Mouse (Mus musculus) spleen, postnatal 10 days (tissue): ENCODE results near the gene Hnrnpa3.

ENCODE experiments used
- DNase-seq, 2 experiments: peaks; one replicate each; pipeline ENCODE4 v3.0.0; 2021 to 2022; ENCODE audit warnings: low spot score in 2 of 2

Hnrnpa3 gene

DNA sequence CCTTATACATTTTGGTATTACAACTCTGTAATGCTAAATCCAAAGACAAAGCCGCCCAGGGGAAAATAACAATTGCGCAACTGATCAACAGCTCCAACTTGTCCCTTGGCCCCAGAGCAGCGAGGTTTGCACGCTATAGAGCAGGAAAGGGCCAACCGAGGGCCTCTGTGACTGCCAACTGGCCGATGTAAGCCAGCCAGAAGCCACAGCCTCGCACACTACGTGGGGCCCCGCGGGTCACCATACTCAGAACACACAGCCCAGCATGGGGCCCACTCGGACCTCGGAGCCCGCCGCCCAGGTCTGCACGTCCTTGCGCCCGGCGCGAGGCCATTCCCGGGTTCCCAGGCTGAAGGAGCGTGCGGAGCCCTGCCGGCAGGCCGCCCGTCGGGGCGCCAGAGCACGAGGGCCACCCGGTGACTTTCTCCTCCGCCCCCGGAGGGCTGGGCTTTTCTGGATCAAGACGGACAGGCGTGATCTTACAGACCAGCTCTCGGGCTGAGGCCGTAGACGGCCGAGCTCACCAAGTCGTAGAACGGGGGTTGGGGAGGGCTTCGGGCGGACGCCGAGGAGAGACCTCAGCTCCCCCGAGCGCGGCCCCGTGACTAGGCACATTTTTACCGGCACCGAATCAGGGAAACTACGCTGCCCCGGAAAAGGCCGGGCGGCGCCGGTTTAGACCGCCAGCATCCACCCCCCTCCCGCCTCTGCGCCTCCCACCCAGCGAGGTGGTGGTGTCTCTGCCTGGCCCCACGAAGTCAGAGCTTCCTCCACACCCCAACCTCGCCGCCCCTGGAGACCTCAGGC, 44.5 kb downstream of the Hnrnpa3 start:
- DNase-seq, result peak; percentile 89 to 91

DNA sequence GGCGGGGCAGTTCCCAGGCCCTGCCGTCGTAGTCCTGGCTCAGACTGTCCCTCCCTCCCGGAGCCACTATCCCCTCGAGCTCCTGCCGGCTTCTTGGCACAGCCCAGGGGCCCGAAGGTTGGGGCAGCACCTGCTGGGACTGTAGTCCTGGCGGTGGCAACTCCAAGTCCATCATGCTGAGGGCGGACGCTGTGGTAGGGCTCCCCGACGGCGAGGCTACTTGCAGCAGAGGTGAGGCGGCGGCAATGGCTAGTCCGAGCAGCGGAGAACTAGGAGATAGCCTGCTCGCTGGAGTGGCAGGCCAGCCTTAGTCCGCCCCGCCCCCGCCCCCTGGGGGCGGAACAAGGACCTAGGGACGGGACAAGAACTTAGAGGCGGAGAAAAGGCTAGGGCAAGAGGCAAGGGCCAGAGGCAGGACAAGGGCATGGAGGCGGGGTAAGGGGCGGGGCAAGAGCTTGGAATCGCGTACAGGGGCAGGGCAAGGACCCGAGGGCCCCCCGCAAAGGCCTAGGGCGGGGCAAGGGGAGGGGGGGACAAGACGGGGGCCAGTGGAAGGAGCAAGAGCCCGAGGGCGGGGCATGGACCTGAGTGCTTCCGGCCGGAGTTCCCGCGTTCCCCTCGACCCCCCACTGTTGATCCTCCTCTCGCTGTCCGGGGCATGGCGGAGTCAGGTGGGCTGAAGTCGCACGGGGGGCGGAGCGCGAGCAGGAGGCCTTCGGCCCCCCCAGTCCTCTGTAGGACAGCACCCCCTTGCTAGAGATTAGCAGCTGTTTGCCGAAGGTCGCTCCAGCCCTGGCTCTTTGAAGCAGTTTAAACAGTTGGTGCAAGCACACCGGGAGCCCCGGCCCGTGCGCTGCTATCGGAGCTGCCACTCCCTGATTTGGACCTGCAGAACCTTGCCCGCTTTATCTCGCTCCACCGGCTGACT, 45.4 kb downstream of the Hnrnpa3 start, which contains the start of gene Nfe2l2:
Gene Nfe2l2, minus strand, starts transcription at position 408 of the 928 bp plus-strand sequence.
- DNase-seq, result peak; percentile 97 to 100

DNA sequence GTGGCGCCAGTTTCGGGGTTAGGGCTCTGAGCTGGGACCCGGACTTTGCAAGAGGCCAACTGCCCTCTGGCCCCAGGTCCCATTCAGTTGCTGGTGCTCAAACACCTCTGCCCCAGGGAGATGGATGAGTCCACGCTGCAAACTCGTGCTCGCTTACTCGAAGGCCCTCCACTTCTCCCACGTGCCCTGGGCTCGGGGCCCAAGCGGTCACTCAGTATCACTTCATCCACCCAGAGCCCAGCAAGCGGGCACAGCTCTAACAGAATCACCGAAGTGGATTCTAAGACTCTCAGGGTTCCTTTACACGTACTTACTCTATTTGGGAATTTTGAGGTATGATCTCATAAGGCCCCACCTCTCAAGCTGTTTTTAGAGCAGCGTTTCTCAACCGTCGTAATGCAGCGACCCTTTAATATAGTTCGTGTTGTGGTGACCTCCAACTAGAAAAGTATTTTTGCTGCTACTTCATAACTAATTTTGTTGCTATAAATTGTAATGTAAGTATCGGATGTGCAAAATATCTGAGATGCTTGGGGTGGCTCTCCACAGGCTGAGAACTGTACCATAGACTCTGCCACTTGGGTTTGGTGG, 46.2 kb downstream of the Hnrnpa3 start:
- DNase-seq, result no peak

DNA sequence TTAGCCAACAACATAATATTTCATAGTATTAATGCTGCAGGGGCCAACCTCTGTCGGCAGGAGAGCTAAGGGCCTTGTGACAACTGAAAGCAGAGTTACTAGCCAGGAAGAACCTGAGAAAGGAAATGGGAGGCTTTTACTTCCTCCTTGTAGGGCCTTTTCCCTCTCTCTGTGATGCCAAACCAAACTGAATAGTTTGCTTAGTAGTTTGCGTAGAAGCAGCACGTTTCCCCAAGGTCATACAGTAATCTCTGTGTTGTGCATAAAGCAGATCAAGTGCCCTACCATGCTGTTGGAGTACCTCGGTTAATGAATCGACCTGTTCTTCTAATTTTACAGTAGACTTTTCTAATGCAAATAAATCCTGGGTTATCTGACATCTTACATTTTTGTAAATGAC, 47.4 kb downstream of the Hnrnpa3 start:
- DNase-seq, result no peak

DNA sequence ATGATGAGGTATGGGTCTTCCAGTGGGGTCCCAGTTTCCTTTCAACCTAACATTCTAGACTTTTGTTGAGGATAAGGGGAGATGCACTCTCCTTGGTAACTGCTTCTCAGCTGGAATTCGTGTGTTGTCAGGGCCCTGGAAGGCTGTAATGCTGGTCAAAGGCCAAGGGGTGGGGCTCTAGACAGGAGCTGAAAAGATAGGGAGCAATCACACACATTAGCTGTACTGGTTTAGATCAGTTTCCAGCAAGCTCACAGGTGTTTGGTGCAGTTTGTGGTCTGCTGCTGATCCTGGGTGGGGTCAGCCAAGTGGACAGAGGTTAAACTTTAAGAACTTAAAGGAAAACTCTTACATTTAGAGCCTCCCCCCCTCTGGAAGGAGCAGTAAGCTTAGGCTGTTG, 48.4 kb downstream of the Hnrnpa3 start:
- DNase-seq, result peak in 1 of 2 experiments; percentile 52

DNA sequence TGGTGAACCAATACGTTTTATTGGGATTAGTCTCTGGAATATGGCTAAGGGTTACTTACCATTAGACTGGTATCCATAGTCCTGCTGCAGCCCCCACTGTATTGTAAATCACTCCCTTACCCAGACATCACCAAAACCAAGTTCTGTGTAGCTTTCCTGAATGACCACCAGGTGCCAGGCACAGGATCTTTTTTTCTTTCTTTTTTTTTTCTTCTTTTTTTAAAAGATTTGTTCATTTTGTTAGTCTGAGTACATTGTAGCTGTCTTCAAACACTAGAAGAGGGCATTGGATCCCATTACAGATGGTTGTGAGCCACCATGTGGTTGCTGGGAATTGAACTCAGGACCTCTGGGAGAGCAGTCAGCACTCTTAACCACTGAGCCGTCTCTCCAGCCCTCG, 54.0 kb downstream of the Hnrnpa3 start:
- DNase-seq, result no peak

DNA sequence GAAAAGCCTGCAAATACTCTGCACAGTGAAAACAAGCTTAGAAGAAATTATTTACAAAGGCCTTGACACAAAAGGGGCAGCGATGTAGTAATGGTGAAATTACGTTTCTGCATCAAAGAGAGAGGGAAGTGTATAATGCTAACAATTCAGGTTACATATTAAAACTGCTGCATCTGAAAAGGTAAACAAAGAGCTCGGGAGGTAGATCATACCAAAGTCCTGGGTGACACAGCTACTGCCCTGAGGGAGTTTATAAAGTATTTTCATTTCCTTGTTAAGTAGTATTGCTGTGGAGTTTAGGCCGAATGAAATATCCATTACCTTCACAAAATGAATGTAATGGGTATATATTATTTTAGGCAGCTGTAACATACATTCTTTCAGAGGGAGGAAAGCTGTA, 55.7 kb downstream of the Hnrnpa3 start:
- no peak for DNase-seq

DNA sequence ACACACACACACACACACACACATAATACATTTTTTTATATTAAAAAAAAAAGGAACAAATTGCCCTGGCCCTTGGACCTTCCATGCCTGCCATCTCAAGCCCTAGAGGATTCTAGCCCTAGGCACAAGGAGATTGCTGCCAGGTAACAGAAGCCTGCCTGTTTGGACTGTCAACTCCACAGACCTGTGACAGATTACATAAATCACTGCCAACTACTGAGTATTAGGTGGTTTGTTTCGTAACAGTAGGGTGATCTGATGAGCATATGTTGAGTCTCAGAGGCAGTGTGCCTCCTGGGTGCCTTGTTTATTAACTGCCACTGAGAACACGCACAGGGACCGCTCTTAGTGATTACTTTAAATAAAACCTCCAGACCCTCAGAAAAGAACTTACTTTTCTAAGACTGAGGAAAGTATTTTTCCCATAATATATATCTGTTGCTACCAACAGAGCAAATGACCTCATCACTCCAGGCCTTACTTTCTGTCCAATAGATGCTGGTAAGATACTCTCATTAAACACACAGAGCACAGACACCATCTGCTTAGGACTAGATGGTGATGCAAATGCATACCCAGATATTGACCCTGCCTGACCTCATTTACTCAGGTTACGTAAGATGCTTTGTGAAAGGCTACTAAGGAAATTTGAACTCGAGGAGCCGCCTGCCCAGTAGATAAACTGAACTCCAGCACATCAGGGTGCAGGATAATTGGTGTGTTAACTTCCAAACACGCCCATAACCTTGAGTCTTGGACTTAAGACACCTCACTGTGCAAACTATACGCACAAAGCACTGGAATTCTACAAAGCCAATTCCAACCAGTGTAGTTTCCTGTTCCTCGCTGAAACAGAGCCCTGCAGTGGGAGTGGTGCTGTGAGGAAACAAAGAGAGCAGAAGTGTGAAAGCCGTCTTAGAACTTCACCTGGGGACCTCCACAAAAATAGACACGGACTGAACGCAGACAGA, 57.3 kb downstream of the Hnrnpa3 start:
- no peak for DNase-seq
